Mouse (Mus musculus): Measurements from ENCODE around the gene Ddc.

DNA sequence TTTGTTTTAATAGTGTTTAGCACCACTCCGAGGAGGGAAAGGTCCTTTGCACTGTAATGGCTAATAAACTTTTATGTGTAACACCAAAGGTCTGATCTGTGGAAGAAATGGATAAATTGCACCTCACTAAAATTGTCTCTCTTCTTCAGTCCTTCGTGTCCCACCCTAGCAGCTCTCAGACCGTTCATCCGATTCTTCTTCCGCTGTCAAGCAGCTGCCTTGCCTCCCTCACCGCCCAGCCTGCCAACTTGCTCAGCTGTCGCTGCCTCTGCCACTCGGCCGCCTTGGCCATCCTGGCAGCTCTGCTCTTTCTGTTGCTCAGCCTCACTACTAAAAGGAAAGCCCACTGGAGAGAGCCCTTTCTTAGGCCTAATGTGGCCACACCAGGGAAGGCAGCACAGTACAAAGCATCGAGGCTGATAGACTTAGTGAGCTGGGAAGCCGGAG is 42.2 kb downstream of the Ddc start:
- no peak for TF ChIP-seq CTCF (IDR thresholded peaks at IDR 0.05)
- TF ChIP-seq EP300 (IDR thresholded peaks at IDR 0.05; ENCODE audit: insufficient read depth, low read depth, low read length): no peak
- no peak for TF ChIP-seq POLR2A (IDR thresholded peaks at IDR 0.05; ENCODE audit: insufficient read depth, low read depth, low read length)
